Mouse (Mus musculus) right cerebral cortex, postnatal 14 days (tissue): ENCODE results near the gene Kctd19.

ENCODE experiments used
- DNase-seq: peaks from one replicate; pipeline ENCODE4 v3.0.0; 2022

Kctd19 gene

DNA sequence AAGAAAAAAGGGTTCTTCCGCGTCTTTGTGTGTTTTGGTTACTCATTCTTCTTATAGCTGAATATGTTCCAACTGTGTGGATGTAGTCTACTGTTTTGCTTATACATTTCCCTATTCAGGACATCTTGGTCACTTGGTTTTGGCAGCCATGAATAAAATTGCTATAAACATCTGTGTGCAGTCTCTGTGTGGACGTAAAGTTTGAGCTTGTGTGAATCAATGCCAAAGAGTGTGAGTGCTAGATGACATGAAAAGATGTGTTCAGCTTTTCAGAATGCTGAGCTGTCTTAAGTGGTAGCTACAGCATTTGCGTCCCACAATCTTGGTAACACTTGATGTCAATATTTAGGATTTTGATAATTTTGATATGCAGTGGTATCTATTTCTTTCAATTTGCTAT, 6.5 kb upstream of the Kctd19 start:
- no peak for DNase-seq

DNA sequence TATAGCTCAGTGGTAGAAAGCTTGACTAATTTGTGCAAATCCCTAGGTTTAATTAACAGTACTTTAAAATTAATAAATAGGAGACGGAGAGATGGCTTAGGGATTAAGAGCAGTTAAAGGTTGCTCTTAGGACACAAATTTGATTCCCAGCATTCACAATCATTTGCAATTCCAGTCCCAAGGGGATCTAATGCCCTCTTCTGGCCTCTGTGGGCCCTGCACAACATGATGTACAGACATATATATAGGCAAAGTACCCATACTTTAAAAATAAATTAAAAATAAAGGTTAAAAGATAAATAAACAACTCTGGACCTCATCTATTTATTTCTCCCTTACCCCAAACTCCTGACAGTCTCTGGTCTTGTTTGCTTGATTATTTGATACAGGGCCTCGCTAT, 5.7 kb upstream of the Kctd19 start:
- no peak for DNase-seq

DNA sequence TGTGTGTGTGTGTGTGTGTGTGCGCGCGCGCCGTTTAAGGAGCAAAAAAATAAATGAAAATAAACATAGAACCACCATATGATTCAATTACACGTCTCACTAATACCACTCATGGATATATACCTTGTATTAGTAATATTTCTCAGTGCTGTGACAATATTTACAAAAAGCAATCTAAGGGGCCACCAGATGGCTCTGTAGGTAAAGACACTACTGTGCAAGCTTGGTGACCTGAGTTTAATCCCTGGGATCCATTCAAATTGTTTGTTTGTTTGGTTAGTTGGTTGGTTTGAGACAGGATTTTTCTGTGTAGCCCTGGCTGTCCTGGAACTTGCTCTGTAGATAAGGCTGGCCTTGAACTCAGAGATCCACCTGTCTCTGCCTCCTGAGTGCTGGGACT, 3.4 kb downstream of the Kctd19 start:
- DNase-seq, result no peak

DNA sequence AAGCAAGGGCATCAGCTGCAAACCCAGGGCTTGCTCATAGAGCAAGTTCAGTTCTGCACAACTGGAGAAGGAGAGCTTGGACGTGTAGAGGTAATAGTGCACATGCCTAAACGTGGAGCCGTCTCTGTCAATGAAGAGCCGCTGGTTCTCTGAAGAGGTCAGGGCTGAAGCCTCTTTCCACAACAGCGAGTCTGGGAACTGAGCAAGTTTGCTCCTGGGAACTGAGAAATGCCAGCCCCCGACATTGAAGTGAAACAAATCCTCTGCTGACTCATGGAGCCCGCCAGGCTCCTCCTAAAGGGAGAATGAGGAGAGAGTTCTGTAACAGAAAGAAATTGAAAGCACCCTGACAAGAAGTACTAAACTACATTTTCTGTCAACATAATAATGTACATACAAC, 5.0 kb downstream of the Kctd19 start:
- DNase-seq, result no peak

DNA sequence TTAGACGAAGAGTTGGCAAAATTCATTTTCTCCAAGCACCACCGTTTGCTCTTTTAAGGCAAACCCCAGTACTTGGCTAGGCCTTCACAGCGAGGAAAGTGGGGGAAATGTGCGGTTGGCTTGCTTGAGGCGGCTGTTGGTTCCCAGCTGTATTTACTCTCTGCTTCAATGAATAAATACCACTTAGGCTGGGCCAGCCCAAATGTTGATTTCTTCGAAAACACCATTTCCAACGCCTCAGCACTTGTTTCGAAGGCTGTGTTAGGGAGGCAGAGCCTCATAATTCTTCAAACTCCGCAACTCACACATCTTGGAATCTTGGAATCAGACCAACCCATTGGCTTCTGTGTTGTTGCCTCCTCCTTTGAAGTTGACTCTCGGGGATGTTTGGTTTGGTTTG, 6.9 kb downstream of the Kctd19 start:
- DNase-seq, result no peak

DNA sequence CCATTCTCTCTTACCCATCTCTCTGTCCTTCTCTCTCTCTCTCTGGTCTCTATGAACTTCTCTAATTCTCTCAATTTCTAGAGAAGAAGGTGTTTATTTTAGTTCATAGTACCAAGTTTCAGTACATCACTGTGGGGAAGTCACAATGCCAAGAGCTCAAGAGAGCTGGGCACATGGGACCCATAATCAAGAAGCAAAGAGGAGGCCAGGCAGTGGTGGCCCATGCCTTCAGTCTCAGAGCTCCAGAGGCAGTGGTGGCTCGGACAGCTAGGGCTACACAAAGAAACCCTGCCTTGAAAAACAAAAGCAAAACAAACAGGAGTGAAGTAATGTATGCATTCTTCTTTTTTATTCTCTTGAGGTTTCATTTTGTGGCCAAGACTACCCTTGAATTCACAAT, 8.8 kb downstream of the Kctd19 start:
- DNase-seq, result no peak

DNA sequence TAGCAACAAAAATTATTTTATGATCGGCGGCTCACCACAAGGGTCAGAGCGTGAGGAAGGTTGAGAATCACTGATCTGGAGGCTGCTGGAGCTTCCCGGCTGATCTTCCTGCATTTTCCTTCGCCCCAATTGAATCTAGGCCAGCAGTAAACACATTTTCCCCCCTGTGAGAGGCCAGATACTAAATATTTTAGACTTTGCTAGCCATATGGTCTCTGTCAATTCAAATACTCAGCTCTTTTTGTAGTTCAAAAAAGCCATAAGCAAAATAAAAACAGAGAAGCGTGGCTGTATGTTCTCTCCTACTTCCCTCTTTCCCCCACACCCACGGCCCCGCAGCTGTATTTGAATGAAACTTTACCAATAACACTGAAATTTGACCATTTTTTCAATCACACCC, 9.8 kb downstream of the Kctd19 start:
- DNase-seq, result no peak

DNA sequence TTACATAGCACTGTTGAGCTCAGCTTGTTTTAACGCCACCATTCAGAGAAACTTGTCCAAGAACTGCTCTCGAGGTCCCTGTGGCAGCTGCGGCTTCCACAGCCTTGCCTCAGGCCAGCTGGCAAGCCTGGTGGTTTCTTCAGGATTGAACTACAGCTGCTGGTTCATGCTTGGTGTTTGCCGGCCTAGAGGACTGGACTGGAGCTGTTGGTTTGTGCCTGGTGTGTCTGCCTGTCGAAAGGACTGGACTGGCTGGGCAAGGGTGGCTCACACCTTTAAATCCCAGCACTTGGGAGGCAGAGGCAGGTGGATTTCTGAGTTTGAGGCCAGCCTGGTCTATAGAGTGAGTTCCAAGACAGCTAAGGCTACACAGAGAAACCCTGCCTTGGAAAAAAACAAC, 13.3 kb downstream of the Kctd19 start:
- DNase-seq, result no peak

DNA sequence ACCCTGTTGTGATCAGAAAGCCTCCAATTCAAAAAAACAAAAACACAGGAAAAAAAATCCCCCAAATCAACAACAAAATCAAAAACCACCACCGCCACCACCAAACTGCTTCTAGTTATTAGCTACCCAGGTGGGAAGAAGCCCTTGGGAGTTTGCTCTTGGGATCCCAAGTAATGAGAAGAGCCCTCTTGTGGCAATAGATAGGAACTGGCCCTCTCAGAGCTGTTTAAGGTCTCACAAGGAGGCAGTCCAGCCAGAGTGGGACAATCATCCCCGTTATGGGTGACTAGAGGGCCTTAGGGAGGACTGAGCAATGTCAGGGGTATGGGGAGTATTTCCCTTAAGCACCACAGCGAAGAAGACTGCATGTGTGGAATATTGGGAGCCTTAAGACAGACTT, 15.6 kb downstream of the Kctd19 start:
- no peak for DNase-seq

DNA sequence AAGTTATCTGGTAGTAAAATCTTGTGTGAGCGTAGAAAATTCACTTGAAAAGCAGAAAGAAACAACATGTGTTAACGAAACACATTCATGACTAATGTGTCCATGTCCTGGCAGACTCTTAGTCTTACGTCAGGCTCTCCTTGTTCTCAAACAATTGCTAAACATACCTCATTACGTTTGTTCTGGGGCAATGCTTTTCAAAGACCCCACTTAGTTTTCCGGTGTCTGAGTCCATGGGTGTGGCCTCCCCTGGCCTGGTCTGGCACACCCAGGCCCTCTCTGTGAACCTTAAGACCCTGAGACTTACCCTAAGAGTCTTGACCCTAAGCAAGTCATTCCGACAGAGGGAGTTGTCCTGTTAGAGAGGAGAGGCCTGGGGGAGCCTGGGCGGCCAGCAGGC, 19.4 kb downstream of the Kctd19 start:
- no peak for DNase-seq

DNA sequence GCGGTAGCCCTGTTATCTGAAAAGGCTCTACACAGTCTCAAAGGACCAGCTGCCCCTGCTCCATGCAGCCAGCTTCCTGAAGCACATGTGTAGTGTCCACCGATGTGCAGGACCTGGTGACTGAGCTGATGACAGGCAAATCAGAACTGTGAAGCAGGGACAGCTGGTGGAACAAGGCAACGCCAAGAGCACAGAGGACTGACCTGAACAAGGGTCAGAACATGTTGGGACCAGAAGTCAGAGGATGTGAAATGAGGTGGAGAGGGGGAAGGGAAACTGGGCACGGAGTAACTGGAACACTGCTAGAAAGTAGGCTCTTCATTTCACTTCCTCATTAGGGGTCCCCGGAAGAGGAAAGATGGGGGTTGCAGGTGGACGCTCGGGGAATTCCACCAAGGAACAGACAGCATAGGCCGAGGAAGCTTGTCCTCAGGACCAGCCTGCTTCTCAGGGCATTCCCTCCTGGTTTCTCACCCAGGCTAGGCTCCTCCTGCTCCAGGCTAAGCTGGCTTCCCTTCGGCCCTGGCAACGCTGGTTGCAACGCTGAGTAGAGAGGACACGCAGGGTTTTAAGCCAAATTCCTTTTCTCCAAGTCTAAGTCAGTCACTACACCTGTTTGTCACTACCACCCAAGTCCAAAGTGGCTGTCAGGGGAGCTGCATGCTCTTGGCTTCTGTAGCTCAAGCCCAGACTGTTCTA, 20.1 kb downstream of the Kctd19 start:
- no peak for DNase-seq

DNA sequence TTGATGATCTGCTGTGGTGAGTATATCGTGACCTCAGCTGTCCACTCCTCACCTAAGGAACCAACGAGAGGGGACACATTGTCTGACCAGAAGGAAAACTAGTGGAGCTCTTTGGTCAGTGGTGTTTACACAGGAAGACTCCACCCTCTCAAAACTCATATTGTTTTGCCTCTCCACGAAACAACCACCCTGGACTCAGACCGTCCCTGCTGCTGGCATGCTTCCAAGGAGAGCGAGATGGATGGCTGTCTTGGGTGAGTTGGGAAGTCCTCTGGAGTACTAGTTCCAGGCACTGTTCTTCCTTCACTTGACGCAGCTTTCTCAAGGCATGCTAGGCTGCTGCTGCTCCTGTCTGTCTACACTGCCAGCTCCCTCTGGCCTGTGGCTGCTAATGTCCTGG, 24.2 kb downstream of the Kctd19 start:
- DNase-seq, result no peak

DNA sequence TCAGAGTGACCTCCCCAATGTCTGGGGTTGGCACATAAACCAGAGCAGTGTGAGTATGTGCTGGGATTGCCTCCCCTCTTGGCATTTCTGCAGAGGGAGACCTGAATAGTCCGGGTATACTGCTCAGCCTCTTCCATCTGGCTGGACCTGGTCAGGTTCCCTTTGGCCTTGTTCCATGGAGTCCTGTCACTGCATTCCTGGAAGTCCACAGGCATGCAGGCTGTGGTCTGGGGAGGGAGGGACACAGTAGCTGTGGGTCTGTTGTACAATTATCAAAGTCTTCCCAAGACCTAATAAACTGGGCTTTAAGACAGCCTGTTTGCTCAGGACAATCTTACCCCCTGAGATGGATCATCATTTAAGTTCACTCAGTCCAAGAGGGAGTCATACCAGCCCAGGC, 26.2 kb downstream of the Kctd19 start:
- DNase-seq, result no peak

DNA sequence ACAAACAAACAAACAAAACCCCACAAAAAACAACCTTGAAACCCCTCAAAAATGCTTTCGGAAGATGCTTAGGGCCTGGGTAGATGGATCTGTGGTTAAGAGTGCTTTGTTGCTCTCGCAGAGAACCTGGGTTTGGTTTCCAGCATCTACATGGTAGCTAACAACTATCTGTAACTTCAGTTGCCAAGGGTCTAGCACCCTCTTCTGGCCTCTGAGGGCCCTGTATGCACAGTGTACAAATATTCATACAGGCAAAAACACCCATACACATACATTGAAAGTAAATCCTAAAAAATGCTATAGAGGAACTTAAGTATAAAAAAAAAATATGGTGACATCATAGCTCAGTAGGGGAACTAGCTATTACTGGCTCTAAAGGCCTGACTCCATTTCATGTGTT, 29.2 kb downstream of the Kctd19 start:
- no peak for DNase-seq

DNA sequence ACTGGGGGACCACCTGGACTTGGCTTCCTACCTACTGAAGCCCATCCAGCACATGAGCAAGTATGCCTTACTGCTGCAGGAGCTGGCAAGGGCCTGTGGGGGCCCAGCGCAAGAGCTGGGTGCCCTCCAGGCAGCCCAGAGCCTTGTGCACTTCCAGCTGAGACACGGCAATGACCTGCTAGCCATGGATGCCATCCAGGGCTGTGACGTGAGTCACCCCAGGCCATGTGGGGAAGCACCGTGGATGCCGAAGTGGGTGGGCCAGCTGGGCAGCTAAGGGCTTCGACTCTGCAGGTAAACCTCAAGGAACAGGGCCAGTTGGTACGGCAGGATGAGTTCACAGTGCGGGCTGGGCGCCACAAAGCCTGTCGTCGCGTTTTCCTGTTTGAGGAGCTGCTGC, 33.0 kb downstream of the Kctd19 start:
- no peak for DNase-seq

DNA sequence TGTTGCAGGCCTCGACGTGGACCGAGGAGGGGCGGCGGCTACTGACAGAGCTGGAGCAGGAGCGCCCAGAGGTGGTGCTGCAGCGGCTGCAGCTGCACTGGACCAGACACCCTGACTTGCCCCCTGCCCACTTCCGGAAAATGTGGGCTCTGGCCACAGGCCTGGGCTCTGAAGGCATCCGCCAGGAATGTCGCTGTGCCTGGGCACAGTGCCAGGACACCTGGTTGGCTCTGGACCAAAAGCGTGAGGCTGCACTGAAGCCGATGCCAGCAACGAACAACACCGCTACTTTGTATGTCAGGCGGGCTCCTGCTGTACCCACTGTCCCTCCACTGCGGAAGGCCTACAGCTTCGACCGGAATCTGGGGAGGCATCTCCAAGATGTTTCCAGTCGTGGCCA, 34.6 kb downstream of the Kctd19 start:
- peak; percentile 50 for DNase-seq

DNA sequence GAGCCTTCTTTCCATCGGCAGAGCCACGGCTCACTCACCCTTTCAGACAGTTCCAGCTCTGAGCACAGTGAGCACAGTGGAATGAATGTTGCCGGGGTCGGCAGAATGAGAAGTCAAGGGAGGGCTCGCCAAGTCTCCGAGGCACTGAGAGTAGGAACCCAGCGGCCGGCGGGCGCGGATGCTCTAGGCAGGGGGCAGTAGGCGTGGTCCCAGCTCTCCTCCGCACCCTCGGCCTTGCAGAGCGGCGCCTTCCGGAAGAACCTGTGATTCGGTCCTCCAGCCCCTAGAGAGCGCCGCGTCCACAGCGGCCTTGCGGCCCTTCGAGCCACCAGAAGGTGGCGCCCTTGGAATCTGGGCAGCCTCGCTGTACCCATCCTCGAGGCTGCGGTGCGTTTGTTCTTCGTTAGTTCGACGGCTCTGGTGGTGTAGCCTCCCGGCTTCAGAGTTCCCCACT, 38.8 kb downstream of the Kctd19 start:
- peak; percentile 42 for DNase-seq

DNA sequence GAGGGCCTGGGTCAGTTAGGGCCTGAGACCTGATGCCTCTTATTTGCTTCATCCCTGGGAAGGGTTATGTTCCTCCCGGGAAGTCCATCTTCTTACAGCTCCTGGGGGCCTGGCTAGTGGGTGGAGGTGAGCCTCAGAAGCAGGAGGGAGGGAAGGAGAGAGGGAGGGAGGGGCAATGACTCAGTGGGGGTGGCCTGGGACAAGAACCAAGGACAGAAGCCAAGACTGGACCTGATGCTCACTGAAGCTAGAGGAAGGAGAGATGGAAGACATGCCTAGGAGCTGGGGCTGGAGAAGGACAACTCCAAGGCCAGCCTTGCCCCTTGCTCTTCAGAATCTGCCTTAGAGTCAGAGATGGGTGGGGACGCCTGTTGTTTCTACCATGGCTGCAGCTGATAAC, 40.3 kb downstream of the Kctd19 start, which contains the start of gene Plekhg4:
Gene Plekhg4 (plus strand): TSS at position 243 of the 400 bp plus-strand sequence.
- DNase-seq, result no peak

DNA sequence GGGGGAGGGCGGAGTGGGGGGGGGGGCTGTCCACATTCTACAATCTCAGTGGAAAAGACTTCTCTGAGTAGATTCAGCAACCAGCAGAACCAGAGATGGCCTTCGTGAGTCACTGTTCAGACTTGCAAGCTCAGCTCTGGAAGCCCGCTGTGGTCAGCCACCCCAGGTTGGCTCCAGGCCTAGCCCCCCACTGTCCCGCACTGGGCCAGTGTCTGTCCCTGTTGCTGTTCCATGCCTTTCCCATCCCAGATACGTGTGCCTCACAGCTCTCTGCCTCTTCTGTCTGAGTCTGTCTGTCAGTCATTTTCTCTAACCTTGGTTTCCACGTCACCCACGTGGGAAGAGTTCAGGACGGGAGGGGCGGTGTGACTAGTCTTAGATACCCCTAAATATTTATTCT, 40.8 kb downstream of the Kctd19 start:
- DNase-seq, result no peak

DNA sequence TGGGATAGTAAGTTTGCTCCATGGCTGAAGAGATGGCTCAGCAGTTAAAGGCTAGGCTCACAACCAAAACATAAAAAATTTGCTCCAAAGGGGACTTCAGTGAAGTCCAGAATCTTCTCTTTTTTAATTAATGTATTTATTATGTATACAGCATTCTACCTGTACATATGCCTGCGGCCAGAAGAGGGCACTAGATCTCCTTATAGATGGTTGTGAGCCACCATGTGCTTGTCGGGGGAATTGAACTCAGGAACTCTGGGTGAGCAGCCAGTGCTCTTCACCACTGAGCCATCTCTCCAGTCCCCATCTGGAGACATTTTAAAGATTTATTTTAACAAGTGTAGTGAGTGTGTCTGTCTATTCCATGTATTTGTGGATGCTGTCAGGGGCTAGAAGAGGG, 46.2 kb downstream of the Kctd19 start:
- DNase-seq, result peak; percentile 49

DNA sequence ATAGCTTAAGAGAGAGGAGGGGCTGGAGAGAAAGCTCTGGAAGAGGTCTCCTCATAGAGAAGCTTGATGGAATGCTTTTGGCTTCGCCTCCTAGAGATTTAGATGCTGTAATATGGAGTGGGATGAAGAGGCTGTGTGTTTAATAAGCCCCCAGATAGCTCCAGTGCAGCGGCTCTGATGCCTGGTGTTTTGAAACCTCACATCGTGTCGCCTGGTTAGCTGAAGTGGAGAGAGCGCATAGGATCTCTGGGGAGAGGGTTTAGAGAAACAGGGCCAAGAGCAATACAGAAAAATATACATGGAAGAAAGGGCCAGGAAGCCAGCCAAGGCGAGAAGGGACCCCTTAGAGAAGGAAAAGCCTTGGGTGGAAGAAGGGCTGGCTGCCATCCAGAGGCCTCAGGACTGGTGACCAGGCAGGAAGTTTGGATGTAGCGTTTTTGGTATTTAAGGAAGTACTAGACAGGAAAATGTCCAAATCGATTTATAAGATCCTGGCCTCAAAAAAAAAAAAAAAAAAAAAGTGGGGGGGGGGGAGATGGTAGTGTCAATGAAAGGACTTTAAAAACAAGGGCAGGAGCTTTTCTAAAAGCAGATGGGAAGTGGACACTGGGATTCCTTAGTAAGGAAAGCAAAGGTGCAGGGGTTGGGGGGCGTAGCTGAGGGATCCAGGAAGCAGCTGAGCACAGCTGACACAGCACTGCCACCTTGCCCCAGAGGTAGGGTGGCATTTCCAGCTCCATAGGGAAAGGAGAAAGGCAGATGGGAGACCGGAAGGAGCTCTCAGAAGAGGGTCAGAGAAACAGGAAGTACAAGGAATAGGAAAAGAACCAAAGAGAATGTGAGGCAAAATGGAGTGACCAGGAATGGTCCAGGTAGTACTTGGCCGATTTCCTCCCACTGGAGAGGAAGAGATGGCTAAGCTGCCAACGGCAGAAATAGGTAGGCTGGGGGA, 51.3 kb downstream of the Kctd19 start:
- no peak for DNase-seq

DNA sequence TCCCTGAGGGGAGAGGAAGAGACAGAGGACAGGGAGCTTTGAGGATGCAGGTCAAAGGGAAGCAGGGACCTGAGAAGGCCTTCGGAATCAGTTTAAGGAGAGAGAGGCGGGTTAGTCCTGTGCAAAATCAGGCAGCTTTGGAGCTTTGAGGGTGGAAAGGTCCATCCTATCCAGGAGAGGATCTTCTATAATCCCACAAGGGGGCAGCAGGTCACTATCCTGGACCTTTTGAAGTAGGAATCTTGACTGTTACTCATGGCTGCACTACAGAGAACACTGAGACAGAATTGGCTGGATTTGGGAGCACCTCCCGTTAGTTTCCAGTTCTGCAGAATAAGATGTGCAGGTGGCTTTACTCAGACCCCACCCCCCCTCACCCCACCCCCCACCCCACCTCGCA, 53.7 kb downstream of the Kctd19 start:
- DNase-seq, result no peak

DNA sequence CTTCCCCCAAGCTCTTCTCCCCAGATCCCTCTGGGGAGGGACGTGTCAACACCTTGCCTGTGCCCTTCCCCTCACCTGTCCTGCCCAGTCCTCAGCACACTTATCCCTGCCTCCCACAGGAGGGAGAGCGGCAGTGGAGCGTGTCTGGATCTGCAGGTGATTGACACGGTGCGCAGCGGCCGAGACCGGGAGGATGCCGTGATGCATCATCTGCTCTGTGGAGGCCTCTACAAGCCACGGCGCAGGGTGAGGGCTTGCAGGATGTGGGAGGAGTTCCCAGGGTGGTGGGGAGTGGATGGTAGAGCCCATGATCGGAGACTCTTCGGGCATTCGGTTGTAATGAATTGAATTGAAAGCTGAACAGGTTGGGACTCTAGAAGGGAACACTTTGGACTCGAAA, 54.1 kb downstream of the Kctd19 start:
- no peak for DNase-seq

DNA sequence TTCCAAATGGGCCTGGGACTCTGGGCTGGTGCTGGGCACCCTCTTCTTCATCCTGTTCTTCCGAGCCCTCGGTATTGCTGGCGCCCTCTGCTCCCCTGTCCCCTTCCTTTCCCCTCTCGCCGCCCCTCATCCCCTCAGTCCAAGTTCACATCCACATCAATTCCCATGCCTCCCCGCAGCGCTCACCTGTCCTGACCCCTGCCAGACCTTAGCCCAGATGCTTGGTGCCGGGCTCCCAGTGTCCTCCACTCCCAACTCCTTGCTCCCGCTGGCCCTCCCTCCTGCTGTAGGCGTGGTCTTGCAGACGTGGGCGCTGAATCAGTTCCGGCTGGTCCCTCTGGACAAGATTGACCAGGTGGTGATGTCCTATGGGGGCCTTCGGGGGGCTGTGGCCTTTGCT, 56.6 kb downstream of the Kctd19 start:
- DNase-seq, result no peak
